Mouse (Mus musculus) brown adipose tissue, adult 24 weeks (tissue): Measurements from ENCODE around the gene Zfhx3. TPM values are rescaled to one million over a fixed set of nuclear protein-coding genes. Genes with fewer than 3 reads are reported as not detected.

Experiments
- H3K27ac ChIP-seq: fragments of 200-500 bp; replicated peaks from 2 replicates; pipeline ENCODE4 v1.5.1; 2012; ENCODE audit warnings: low read depth, mild to moderate bottlenecking, low read length
- H3K4me1 ChIP-seq: fragments of 200-500 bp; 2 replicates; pipeline ENCODE4 v1.6.1; 2012; ENCODE audit warnings: low read length, mixed read lengths; ENCODE audit not compliant: control insufficient read depth, insufficient read depth, insufficient read length
- H3K4me3 ChIP-seq: fragments of 200-500 bp; 2 replicates; pipeline ENCODE4 v1.5.1; 2012; ENCODE audit warnings: low read depth, mild to moderate bottlenecking, low read length, moderate library complexity; ENCODE audit not compliant: insufficient read depth
- polyA plus RNA-seq: library from polyadenylated mRNA; stranded (reverse); fragments of >200 nt; gene quantifications from 2 replicates; pipeline ENCODE4 v1.2.4, GENCODE M21; 2012; ENCODE audit not compliant: missing spikeins, insufficient read depth, insufficient read length

Zfhx3 gene
- polyA plus RNA-seq, 1 experiment = 5.2 TPM

DNA sequence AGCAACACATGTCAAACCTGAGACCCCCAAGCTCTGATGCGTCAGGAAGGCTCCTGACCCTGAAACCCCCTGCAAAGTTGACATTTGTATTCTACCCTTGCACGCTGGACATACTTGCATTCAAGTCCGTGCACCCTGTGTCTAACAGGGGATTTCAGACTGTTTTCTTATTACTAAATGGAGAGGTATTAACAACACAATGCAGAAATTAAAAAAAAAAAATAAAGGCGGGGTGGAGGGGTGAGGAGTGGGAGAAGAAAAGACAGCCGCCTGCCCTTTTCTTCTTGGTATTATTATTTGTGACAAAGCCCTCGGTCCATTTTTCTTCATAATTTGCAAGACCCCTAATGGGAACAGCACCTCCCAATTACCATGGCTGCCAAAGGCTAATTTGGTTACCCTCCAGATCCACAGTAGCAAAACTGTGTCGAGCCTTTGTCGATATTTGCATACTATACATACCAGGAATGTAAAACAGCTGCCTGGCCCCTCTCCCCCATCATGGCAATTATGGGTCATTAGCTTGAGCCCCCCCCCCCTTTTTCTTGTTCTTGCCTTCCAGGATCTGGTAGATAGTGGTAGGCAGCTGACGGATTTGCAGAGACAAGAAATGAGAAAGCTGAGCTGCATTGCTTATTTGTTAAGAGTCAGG is 358.6 kb downstream of the Zfhx3 start:
- Histone ChIP-seq H3K4me3 (no peak overlapping the region), H3K4me1 (no peaks in the 10 kb centered on the region), H3K27ac (no peak overlapping the region)

DNA sequence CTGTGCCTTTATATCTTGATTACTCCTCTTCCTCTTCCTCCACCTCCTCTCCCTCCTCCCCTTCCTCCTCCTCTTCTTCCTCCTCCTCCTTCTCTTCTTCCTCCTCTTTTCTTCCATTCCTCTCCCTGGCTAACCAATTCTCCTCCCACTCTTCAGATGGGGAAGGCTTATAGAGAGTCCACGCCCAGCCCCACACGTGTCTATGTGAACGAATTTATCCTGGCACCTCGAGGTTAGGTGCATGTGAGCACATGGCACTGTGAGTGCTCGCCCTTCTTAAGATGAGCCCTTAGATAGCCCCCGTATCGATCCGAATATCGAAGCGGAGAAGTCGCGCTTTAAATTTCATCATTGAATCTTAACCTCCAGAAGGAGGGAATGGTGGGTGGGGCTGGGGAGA is 359.2 kb downstream of the Zfhx3 start:
- no peak overlapping the region for H3K4me3 ChIP-seq
- H3K27ac ChIP-seq = no peak overlapping the region
- H3K4me1 ChIP-seq = no peaks in the 10 kb centered on the region

DNA sequence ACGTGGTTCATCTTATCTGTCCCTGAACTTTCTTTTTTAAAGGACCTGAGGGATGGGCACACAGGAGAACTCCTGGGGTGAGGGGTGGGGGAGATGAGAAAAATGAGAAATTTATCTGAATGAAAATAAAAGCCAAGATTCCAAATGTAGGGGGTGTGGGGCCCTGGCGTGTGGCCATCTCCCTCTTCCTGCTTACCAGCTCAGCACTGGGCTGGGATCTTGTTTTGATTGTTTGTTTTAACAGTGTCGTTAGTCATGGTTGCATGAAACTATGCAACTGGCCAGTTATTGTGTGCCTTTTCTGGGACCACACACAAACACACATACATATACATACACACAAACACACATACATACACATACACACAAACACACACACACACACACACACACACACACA is 362.9 kb downstream of the Zfhx3 start:
- H3K4me1 ChIP-seq = no peaks in the 10 kb centered on the region
- H3K4me3 ChIP-seq = no peak overlapping the region
- H3K27ac ChIP-seq = no peak overlapping the region

DNA sequence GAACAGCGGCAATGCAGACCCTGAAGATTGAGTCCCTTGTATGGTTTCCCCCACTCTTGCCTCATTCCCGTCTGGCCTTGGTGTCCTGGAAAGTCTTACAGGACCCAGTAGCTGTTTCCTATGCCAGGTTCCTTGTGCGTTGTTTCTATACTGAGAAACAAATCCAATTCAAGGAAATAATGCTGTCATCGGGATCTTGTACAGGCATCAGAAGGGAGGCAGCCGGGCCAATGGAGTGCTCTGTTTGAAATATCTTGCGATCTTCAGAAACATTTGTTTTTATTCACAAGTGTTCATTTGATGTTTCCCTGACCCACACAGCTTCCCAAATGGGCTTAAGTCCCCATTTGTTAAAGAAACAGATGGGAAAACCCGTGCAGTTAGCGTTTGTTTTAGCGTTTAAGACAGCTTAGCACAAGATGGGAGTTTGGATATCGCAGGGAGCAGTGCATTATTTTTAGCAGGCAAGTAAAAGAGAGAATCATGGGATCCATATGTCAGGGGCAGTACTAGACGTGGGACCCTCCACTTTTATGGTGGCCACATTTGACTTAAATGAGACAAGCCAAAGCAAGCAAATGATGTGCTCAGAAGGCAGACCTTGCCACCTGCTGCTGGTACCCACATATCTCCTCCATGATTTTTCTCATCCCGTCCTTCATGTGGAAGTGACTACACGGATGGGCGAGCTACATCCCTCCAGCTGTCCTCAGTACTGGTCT is 367.2 kb downstream of the Zfhx3 start:
- no peak overlapping the region for H3K27ac ChIP-seq

DNA sequence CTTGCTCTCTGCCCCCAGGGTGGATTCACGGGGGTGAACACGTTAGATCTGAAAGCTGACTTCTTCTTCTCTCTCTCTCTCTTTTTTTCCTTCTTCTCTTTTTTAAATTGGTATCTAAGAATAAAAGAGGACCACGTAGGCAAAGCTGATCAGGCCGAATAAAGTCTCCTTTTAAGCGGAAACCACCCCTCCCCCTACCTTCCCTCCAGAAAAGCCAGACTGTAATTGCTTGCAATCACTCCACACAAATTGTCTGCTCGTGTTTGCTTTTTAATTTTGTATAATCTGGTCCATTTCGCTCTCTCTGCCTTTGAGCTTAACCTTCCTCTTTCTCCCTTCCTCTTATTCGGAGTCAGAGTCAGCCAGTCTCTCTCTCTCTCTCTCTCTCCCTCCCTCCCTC is 372.6 kb downstream of the Zfhx3 start:
- Histone ChIP-seq H3K4me3 (no peak overlapping the region), H3K27ac (no peak overlapping the region), H3K4me1 (no peaks in the 10 kb centered on the region)

More for the DNA sequence above, 367.2 kb downstream of the Zfhx3 start:
- no peak overlapping the region for H3K4me3 ChIP-seq
- H3K4me1 ChIP-seq = no peaks in the 10 kb centered on the region

DNA sequence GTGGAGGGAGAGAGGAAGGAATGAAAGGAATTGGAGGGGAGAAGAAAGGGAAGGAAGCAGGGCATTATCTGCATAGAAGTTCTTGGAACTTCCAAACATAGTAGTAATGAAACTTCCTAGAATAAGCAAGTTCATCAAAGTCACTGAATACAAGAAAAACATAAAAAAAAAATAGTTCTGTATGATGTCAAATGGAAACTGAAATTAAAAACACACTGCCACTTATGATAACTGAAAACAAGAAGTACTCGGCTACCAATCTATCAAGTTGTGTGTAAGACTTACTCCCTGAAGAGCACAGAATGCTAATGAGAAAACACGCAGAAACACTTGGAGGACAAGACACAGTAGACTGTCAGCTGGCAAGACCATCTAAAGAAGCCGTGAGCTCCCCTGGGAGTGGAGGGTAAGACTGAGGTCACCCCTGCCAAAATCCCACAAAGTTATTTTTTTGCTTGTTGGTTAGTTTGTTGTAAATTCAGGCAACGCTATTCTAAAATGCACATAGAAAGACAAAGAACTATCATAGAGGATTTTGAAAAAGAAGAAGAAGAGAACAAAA is 375.2 kb downstream of the Zfhx3 start:
- Histone ChIP-seq H3K27ac (no peak overlapping the region; the same call in 1 of the 2 replicates), H3K4me1 (no peaks in the 10 kb centered on the region), H3K4me3 (no peak overlapping the region)

DNA sequence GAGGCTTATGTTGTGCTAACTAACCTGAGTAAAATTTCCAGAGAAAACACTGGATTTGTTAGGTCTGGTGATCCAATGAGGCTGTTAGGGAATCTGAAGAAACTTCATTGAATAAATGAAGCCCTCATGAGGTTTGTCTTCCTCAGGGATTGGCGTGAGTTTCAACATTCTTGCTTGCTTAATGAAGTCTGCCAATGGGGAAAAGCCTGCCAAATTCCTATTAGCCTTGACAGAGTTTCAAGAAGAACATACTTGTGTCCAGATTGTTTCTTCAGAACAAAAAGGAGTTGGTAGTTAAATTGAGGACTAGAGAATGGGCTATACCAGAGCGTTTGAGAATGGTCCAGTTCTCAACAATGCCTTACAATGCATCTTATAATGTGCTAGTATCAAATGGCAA is 385.3 kb downstream of the Zfhx3 start:
- H3K27ac ChIP-seq = no peak overlapping the region
- H3K4me3 ChIP-seq = no peak overlapping the region
- no peaks in the 10 kb centered on the region for H3K4me1 ChIP-seq

DNA sequence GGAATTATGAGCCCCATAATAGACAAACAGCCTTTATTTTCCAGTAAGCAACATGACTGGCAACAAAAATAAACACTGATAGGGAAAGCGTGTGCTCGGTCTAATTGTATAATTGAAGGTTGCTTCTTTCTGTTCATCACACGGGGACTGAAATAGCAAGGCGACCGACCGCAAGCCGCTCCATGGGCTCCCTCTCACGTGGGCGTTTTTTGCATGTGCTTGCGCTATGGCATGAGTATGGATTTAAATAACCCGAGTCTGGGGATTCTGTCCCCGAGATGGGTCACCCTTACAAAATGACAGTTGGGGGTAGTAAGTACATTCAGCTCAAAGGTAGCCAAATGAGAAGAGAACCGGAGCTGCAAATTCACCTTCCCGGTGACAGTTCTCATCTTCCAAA is 405.9 kb downstream of the Zfhx3 start:
- Histone ChIP-seq H3K27ac (no peak overlapping the region), H3K4me1 (no peaks in the 10 kb centered on the region), H3K4me3 (no peak overlapping the region)

DNA sequence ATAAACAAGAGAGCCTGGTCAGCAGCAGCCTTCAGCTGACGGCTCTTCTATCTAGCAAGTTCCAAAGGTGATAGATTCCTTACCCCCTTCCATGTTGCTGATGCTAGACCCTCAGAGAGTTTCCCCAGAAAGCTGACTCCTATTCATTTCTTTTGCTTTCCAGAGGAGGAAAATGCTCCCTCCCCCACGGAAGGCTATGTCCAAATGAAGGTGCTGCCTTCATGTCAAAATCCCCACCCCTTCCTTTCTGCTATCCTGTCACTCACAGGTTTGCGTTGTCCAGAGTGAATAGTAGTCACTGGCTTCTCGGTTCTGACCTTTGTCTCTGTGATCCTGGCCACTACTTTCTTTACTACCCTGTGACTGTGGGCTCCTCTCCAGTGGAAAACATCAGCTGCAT is 406.3 kb downstream of the Zfhx3 start:
- H3K27ac ChIP-seq = no peak overlapping the region
- H3K4me3 ChIP-seq = no peak overlapping the region
- no peaks in the 10 kb centered on the region for H3K4me1 ChIP-seq

DNA sequence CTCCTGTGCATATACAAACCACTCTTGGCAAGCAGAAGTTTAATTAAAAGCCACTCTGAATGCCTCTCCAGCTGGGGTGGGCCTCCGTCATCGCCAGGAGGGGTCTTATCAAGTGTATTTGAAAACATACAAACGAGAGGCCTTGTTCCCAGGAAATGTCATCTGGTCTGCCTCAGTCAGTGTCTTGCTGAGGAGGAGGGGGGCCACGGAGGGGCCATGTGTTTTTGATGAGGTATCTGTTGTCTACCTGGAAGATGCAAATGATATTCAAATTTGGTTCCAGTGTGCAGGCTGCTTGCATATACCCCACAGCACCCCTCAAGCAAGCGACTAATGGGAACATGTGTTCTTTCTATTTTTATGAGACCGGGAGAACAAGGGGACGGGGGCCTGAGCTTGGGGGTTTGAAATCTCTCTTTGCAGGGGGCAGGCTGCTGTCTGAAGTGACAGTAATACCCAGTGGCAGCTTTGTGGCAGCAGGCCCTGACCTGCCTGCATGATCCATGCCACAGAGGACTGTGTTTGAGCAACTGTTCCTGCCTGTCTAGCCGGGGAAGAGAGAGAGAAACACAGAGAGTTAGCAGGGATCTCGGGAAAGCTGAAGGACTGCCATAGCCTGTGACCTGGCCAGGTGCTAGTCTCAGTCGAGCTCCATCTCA is 412.8 kb downstream of the Zfhx3 start:
- Histone ChIP-seq H3K27ac (no peak overlapping the region), H3K4me1 (no peaks in the 10 kb centered on the region), H3K4me3 (no peak overlapping the region)

DNA sequence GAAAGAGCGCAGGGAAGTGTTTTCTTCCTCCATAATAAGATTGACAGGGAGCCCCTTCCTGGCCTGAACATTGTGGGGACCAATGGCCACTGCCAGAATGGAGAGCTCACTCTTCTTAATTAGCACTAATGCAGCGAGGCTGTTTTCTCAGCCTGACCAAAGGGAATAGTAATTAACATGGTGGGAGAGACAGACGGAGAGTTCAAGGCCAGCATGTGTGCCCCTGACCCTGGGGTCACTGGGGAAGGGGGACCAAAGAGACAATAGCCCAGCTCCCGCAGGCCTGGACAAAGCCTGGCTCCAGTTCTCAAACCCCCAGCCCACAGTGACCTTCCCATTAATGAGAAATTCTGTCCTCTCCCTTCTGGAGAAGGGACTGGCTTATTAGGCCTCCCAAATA is 419.0 kb downstream of the Zfhx3 start:
- Histone ChIP-seq H3K4me1 (no peaks in the 10 kb centered on the region), H3K4me3 (no peak overlapping the region), H3K27ac (no peak overlapping the region)

DNA sequence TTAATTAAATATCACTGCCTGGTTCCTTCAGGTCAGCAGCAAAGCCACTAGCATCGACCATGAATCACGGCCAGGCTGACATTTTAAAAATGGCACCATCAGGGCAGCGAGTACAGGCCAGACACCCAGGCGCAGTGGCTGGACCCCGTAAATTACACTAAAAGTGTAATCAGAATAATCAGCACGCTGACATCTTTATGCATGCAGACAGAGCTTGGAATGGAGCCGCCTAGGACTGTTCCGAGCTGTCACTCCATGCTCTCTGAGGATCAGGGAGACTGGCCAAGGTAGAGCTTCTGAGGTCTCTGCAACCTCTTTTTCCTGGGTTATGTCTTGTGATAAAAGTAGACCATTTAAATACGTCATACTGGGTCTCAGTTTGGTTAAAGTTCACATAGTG is 420.0 kb downstream of the Zfhx3 start:
- no peak overlapping the region for H3K27ac ChIP-seq
- H3K4me3 ChIP-seq = no peak overlapping the region
- H3K4me1 ChIP-seq = no peaks in the 10 kb centered on the region

DNA sequence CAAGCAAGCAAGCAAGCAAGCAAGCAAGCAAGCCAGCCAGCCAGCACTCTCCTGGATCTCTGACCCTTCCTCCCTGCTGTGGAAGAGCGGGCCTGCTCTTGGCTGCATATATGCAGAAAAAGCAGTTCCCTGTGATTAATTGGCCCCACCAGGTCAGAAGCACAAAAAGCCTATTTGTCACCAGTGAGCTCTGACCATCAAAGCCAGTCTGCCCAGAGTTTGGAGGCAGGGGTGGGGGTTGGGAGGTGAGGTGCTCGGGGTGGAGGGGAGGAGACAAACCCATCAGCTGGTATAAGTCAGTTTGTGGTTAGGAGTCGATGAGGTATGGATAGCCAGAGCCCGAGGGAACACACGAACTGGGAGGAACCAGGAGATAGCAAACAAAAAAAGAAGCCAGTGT is 421.0 kb downstream of the Zfhx3 start:
- H3K27ac ChIP-seq = no peak overlapping the region
- H3K4me3 ChIP-seq = no peak overlapping the region
- no peaks in the 10 kb centered on the region for H3K4me1 ChIP-seq

DNA sequence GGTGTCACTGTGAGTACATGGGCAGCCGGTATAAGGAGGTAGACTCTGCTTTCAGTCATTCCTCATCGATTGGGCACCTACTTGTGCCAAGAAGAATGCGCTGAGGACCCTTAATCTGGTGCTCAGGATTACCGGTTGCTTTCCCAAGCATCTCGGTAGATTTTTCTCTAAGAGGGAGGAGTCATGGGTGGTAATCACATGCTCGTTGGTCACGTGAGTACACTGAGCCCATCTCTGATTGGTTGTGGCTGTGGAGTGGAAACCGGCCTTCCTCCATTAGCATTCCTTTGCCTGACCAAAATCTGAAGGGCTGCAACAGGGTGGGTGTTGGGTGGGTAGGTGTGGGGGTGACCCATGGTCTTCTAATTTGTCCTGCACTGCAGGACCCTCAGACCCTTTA is 421.4 kb downstream of the Zfhx3 start:
- Histone ChIP-seq H3K27ac (no peak overlapping the region), H3K4me3 (no peak overlapping the region), H3K4me1 (no peaks in the 10 kb centered on the region)

DNA sequence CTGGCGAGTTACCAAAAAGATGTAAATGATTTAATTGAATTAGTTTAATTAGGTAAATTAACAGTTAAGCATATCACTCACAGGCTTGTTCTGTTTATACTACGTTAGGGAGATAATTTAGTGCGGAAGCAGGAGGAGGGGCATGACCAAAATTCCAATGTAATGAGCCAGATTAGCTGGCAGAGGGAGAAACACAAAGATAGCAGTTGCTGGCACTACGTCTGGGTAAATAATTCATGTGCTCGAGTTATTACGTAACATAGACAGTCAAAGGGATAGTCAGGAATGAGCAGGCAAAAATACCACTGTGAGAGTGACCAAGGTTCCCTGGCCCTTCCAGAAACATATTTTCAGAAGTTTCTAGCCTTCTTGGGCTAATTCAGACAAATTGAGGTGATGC is 426.6 kb downstream of the Zfhx3 start:
- Histone ChIP-seq H3K4me3 (no peak overlapping the region), H3K4me1 (no peaks in the 10 kb centered on the region), H3K27ac (no peak overlapping the region)
